Mouse (Mus musculus): Measurements from ENCODE around the gene Mgat2. TPM values are rescaled to one million over a fixed set of nuclear protein-coding genes. Genes with fewer than 3 reads are reported as not detected.
"Not testable (repeated sequence)": the region's sequence is repeated elsewhere in the genome, so short reads cannot be mapped to it uniquely, and the experiment has no call there.

Gene Mgat2
- polyA plus RNA-seq, 1 experiment from 2014 or later, result 34.5 TPM

GRCm38 (mm10) chr12:69158366-69158764 is 25.6 kb upstream of the Mgat2 start:
- Histone ChIP-seq H3K9me3 (ENCODE audit: control insufficient read depth, low read length) (no peaks in the 10 kb centered on the region), H3K27ac (ENCODE audit: low read depth, low read length) (peak overlapping the region; percentile 83), H3K36me3 (ENCODE audit: control insufficient read depth, insufficient read depth, low read length) (no peaks in the 10 kb centered on the region; the same call in 1 of the 2 replicates), H3K9ac (ENCODE audit: low read length) (peak overlapping the region; percentile 93), H3K4me2 (peak overlapping the region; percentile 53), H3K4me3 (ENCODE audit: low read depth, low read length) (peak overlapping the region; percentile 71), H3K27me3 (ENCODE audit: control insufficient read depth, insufficient read depth, low read length) (no peaks in the 10 kb centered on the region), H3K4me1 (ENCODE audit: control insufficient read depth, insufficient read depth, low read length) (peaks cover 3% of the 10 kb centered on the region; the same call in 1 of the 2 replicates)
- DNase-seq (ENCODE audit: low spot score, missing footprints), result no peak
- ATAC-seq (ENCODE audit: low FRiP score), result no peak
- WGBS, result under 1% methylated on average over 19 of the region's 19 CpGs

- H3K27me3 ChIP-seq (ENCODE audit: control insufficient read depth, insufficient read depth, low read length); H3K9me3 ChIP-seq (ENCODE audit: control insufficient read depth, low read length); H3K4me1 ChIP-seq (ENCODE audit: control insufficient read depth, insufficient read depth, low read length); H3K36me3 ChIP-seq (ENCODE audit: control insufficient read depth, insufficient read depth, low read length): not testable (repeated sequence)
- Histone ChIP-seq H3K4me3 (ENCODE audit: low read depth, low read length) (peak within 1 kb of the TSS; percentile 71), H3K27ac (ENCODE audit: low read depth, low read length) (peak within 1 kb of the TSS; percentile 83), H3K9ac (ENCODE audit: low read length) (peak within 1 kb of the TSS; percentile 93), H3K4me2 (peak within 1 kb of the TSS; percentile 53)
- peak; percentile 99 for ATAC-seq (ENCODE audit: low FRiP score)
- peak; percentile 100 for DNase-seq (ENCODE audit: low spot score, missing footprints)
- WGBS, result under 1% methylated on average over 58 of the region's 68 CpGs
Measured at GRCm38 (mm10) chr12:69158765-69159577, 25.0 kb upstream of the Mgat2 start, which contains the start of gene Rps29. TSS of gene Rps29 (minus strand) at chr12:69159186.

GRCm38 (mm10) chr12:69159578-69159940 is 24.4 kb upstream of the Mgat2 start:
- H3K4me2 ChIP-seq, result no peak overlapping the region; the same call in 1 of the 2 replicates
- H3K36me3 ChIP-seq (ENCODE audit: control insufficient read depth, insufficient read depth, low read length), result no peaks in the 10 kb centered on the region; the same call in 1 of the 2 replicates
- ATAC-seq (ENCODE audit: low FRiP score), result no peak; the same call in 1 of the 2 replicates
- H3K27me3 ChIP-seq (ENCODE audit: control insufficient read depth, insufficient read depth, low read length), result no peaks in the 10 kb centered on the region
- H3K9me3 ChIP-seq (ENCODE audit: control insufficient read depth, low read length), result no peaks in the 10 kb centered on the region
- peak; percentile 97 for DNase-seq (ENCODE audit: low spot score, missing footprints)
- H3K9ac ChIP-seq (ENCODE audit: low read length), result no peak overlapping the region
- H3K27ac ChIP-seq (ENCODE audit: low read depth, low read length), result no peak overlapping the region
- no peak overlapping the region for H3K4me3 ChIP-seq (ENCODE audit: low read depth, low read length)
- H3K4me1 ChIP-seq (ENCODE audit: control insufficient read depth, insufficient read depth, low read length), result peaks cover 3% of the 10 kb centered on the region; the same call in 1 of the 2 replicates
- WGBS, result 8% methylated on average over 9 of the region's 9 CpGs

- not testable (repeated sequence) for H3K9ac ChIP-seq (ENCODE audit: low read length); H3K4me2 ChIP-seq; H3K9me3 ChIP-seq (ENCODE audit: control insufficient read depth, low read length); ATAC-seq (ENCODE audit: low FRiP score); H3K27ac ChIP-seq (ENCODE audit: low read depth, low read length); H3K27me3 ChIP-seq (ENCODE audit: control insufficient read depth, insufficient read depth, low read length); H3K4me1 ChIP-seq (ENCODE audit: control insufficient read depth, insufficient read depth, low read length); H3K36me3 ChIP-seq (ENCODE audit: control insufficient read depth, insufficient read depth, low read length); H3K4me3 ChIP-seq (ENCODE audit: low read depth, low read length); DNase-seq (ENCODE audit: low spot score, missing footprints)
- WGBS, result 75% methylated on average over 2 of the region's 2 CpGs
Measured at GRCm38 (mm10) chr12:69160677-69161076, 23.3 kb upstream of the Mgat2 start.

- H3K4me2 ChIP-seq; H3K9ac ChIP-seq (ENCODE audit: low read length); H3K9me3 ChIP-seq (ENCODE audit: control insufficient read depth, low read length); H3K4me1 ChIP-seq (ENCODE audit: control insufficient read depth, insufficient read depth, low read length); H3K27ac ChIP-seq (ENCODE audit: low read depth, low read length); H3K27me3 ChIP-seq (ENCODE audit: control insufficient read depth, insufficient read depth, low read length); H3K4me3 ChIP-seq (ENCODE audit: low read depth, low read length); ATAC-seq (ENCODE audit: low FRiP score); H3K36me3 ChIP-seq (ENCODE audit: control insufficient read depth, insufficient read depth, low read length): not testable (repeated sequence)
- 86% methylated on average over 4 of the region's 4 CpGs for WGBS
- DNase-seq (ENCODE audit: low spot score, missing footprints), result peak; percentile 53
Measured at GRCm38 (mm10) chr12:69163586-69163985, 20.4 kb upstream of the Mgat2 start.

GRCm38 (mm10) chr12:69164904-69165303 is 19.1 kb upstream of the Mgat2 start:
- no peak for ATAC-seq (ENCODE audit: low FRiP score)
- H3K4me1 ChIP-seq (ENCODE audit: control insufficient read depth, insufficient read depth, low read length), result peaks cover 4% of the 10 kb centered on the region; the same call in 1 of the 2 replicates
- H3K9ac ChIP-seq (ENCODE audit: low read length), result no peak overlapping the region
- H3K4me2 ChIP-seq, result no peak overlapping the region
- WGBS, result 65% methylated on average over 3 of the region's 3 CpGs
- H3K9me3 ChIP-seq (ENCODE audit: control insufficient read depth, low read length), result no peaks in the 10 kb centered on the region
- no peaks in the 10 kb centered on the region for H3K27me3 ChIP-seq (ENCODE audit: control insufficient read depth, insufficient read depth, low read length)
- DNase-seq (ENCODE audit: low spot score, missing footprints), result peak; percentile 47
- no peak overlapping the region for H3K4me3 ChIP-seq (ENCODE audit: low read depth, low read length)
- no peaks in the 10 kb centered on the region for H3K36me3 ChIP-seq (ENCODE audit: control insufficient read depth, insufficient read depth, low read length)
- H3K27ac ChIP-seq (ENCODE audit: low read depth, low read length), result no peak overlapping the region

- H3K27ac ChIP-seq (ENCODE audit: low read depth, low read length); H3K9me3 ChIP-seq (ENCODE audit: control insufficient read depth, low read length); H3K9ac ChIP-seq (ENCODE audit: low read length); H3K36me3 ChIP-seq (ENCODE audit: control insufficient read depth, insufficient read depth, low read length); H3K4me1 ChIP-seq (ENCODE audit: control insufficient read depth, insufficient read depth, low read length); H3K4me2 ChIP-seq; ATAC-seq (ENCODE audit: low FRiP score); H3K27me3 ChIP-seq (ENCODE audit: control insufficient read depth, insufficient read depth, low read length); H3K4me3 ChIP-seq (ENCODE audit: low read depth, low read length): not testable (repeated sequence)
- DNase-seq (ENCODE audit: low spot score, missing footprints), result peak; percentile 69
- WGBS, result 61% methylated on average over 8 of the region's 8 CpGs
Measured at GRCm38 (mm10) chr12:69166861-69167581, 16.9 kb upstream of the Mgat2 start.

- no peaks in the 10 kb centered on the region for H3K27me3 ChIP-seq (ENCODE audit: control insufficient read depth, insufficient read depth, low read length)
- H3K9ac ChIP-seq (ENCODE audit: low read length), result peak overlapping the region; percentile 82
- H3K4me1 ChIP-seq (ENCODE audit: control insufficient read depth, insufficient read depth, low read length), result peaks cover 4% of the 10 kb centered on the region; the same call in 1 of the 2 replicates
- peak overlapping the region; percentile 89 for H3K4me2 ChIP-seq
- DNase-seq (ENCODE audit: low spot score, missing footprints) (peak; percentile 83), ATAC-seq (ENCODE audit: low FRiP score) (peak; percentile 69)
- 10% methylated on average over 18 of the region's 18 CpGs for WGBS
- no peak overlapping the region for H3K27ac ChIP-seq (ENCODE audit: low read depth, low read length)
- peak overlapping the region; percentile 63 for H3K4me3 ChIP-seq (ENCODE audit: low read depth, low read length)
- H3K9me3 ChIP-seq (ENCODE audit: control insufficient read depth, low read length), result no peaks in the 10 kb centered on the region
- H3K36me3 ChIP-seq (ENCODE audit: control insufficient read depth, insufficient read depth, low read length), result no peaks in the 10 kb centered on the region
Measured at GRCm38 (mm10) chr12:69167656-69168460, 16.1 kb upstream of the Mgat2 start.

Measured in midbrain, embryonic 11.5 days (tissue).